Mouse (Mus musculus) fat pad, adult 2 months (tissue): ENCODE data around the gene Chek2.

ENCODE experiments used
- DNase-seq: peaks from one replicate; pipeline ENCODE4 v3.0.0-alpha.2; 2011; ENCODE audit warnings: low read depth, low spot score; ENCODE audit errors: extremely low read depth

Chek2 gene

DNA sequence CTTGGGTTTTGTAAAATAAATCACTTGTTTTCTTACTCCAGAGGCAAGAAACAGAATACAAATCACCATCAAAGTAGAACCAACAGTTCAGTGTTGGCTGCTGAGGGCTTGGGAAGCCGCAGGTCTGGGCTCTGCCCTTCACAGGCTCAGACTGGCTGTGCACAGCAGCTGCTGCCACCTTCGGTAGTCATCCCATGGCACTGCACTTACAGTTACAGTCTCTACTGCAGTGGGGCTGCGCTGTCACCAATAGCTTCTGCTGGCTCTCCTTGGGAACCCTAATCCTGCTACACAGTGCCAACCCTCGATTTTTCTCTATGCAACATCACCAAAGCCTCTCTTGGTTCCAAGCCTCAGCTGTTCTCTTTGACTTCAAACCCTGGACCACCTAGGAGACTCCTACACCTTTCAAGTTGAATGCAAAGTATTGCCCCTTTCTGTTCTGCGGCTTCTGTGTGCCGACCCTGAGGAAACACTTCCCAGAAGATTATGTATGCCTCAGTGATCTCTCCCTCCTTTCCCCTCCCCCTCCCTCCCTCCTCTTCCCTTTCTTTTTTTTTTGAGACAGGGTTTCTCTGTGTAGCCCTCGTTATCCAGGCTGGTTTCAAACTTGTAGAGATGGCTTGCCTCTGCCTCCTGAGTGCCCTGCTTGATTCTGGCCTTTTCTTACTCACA, 57.5 kb downstream of the Chek2 start:
- no peak for DNase-seq

DNA sequence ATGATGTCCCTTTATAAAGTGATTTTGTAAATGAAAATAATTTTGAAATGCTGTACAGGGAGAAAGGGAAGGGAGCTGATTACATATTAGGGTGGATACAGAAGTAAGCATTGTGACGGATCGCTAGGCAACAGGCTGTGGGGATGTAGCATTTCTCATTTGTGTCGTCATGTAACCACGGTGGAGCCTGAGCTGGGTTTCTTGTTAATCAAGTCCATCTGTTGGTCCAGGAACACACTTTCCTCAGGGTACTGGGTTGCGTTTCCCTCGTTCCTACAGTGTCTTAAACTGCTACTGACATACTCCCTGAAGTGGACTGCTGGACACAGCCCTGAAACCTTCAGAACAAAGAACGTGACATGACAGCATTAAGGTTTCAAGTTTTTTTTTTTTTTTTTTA, 58.4 kb downstream of the Chek2 start:
- no peak for DNase-seq

DNA sequence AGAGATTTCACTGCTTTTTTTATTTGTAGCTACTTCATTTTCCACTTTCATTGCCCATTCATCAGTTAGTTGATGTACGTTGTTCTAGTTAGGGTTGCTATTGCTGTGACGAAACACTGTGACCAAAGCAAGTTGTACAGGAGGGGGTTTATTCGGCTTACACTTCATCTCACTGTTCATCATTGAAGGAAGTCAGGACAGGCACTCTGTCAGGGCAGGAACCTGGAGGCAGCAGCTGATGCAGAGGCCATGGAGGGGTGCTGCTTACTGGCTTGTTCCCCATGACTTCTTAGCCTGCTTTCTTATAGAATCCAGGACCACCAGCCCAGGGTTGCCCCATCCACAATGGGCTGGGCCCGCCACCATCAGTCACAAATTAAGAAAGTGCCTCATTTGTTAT, 59.0 kb downstream of the Chek2 start:
- DNase-seq = no peak

DNA sequence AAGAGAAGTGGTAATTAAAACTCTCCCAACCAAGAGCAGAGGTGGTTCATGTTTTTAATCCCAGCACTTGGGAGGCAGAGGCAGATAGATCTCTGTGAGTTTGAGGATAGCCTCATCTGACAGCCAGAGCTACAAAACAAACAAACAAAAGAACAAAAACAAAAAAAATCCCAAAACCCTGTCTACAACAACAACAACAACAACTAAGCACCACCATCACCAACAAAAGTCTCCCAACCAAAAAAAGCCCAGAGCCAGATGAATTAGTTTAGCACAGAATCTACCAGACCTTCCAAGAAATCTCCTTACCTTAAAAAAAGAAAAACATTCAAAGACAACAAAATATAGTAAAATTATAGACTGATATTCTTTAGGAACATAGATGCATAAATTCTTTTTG, 60.6 kb downstream of the Chek2 start:
- no peak for DNase-seq

DNA sequence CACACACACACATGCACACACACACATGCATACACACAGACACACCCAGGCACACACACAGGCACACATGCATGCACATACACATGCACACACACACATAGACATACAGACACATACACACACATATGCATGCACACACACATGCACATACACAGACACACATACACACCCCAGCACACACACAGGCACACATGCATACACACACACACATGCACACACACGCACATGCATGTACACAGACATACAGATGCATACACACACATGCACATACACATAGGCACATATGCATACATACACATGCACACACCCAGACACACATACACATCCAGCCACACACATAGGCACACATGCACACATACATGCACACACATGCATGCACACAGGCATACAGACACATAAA, 66.9 kb downstream of the Chek2 start:
- DNase-seq = no peak

DNA sequence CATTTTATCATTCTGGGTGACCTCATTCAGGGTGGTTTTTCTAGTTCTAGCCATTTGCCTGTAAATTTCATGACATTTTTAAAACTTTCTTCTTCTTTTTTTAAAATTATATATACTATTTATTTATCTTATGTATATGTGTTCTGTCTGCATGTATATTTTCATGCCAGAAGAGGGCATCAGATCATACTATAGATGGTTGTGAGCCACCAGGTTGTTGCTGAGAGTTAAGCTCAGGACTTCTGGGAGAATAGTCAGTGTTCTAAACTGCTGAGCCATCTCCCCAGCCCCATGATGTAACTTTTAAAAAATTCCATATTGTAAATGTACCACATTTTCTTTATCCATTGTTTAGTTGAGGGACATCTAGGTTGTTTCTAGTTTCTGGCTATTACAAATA, 69.1 kb downstream of the Chek2 start:
- DNase-seq = no peak

DNA sequence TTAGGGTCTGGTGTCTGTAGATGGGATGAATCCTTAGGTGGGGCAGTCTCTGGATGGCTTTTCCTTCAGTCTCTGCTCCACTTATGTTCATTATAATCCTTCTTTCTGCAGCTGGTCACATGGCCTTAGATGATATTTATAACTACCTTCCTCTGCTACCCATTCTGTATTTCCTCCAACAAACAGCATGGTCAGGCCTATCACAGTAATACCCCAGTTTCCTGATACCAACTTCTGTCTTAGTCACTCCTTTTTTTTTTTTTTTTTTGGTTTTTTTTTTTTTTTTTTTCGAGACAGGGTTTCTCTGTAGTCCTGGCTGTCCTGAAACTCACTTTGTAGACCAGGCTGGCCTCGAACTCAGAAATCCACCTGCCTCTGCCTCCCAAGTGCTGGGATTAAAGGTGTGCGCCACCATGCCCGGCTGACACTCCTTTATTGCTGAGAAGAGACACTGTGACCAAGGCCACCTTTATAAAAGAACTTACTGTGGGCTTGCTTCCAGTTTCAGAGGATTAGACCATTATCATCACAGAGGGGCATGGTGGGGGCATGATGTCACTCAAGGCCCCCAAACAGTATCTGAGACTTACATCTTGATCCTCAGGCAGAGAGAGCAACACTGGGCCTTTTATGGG, 70.3 kb downstream of the Chek2 start:
- no peak for DNase-seq

DNA sequence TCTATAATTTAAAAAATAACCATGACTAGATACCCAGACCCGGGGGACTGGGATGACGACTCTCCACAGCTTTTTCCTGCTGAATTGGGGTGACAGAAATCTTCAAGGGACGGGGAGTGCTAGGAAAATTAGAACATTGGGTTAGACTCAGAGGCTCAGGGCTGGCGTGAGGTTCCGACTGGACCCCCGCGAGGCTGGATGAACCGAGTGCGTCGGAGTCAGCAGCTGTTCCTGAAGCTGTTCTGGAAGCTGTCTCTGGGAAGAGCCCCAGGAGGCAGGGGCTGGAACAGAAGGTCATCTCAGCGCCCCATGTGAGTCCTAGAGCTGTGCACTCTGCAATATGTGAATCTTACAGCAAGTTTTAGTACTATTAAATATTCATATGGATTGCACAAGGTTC, 75.1 kb downstream of the Chek2 start:
- DNase-seq = no peak

DNA sequence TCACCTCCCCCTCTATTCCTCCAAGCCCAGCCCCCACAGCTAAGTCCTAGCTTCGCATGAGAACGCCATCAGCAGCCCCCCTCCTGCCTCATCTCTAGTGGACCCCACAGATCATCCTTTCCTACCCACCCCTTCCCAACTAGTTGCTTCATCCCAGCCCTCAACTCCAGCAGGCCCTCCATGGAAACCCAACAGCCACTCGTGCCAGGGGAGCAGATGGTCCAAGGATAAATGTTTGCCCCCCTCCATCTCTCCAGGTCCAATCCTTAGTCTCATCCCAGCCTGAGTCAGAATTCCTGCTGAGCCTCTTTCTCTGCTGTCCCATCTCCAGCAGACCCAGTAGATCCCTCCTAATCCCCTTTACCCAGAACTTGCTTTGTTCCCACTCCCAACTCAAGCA, 76.5 kb downstream of the Chek2 start:
- no peak for DNase-seq

DNA sequence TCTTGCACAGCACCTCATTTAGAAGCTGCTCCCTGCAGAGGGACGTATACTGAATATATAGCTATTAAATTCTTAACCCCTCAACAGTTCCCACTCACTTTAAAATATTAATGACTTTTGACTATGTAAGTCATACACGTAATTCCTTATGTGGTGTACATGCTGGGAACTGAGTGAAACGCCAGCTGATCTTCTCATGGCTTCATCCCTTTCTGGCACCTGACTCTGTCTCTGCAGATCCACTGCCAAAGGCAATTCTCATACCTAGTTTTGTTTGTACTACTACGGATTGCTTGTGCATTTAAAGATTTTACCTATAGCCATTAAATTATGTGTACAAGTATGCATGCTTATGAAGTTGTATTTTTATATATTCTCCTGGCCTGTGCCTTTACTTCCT, 79.8 kb downstream of the Chek2 start:
- no peak for DNase-seq

DNA sequence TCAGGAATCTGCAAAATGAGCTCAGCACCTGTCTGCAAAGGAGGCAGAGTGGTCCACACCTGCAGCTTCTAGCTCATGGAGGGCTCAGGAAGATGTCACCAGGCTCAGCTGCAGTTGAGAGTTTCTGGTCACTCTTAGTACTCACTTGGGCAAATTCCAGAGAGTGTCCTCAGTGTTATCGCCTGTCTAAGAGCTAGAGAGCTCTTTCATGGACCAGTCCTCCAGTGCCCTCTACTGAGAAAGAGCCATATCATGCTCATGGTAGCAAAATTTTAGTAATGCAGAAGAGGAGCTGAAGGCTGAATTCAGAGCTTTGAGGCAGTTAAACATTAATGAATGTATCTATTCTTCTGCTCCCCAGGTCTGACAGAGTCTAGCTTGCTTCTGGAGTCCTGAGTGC, 83.6 kb downstream of the Chek2 start:
- DNase-seq = no peak
